Mouse (Mus musculus) hematopoietic stem cell, adult 5-6 weeks (primary cell): ENCODE data around the gene Pla2g6. TPM values are rescaled to one million over a fixed set of nuclear protein-coding genes. Genes with fewer than 3 reads are reported as not detected.

ENCODE experiments used
- ATAC-seq, 2 experiments: fragments of 125-278 bp in 1 of 2; replicated peaks in 1 of 2; 2 replicates each; pipeline ENCODE4 v1.8.0; 2016 to 2017; ENCODE audit warnings: inconsistent platforms in 2 of 2, mild to moderate bottlenecking in 2 of 2, moderate number of reproducible peaks in 2 of 2, low read depth in 1 of 2, moderate TSS enrichment in 1 of 2; ENCODE audit not compliant: low FRiP score in 2 of 2, poor library complexity in 2 of 2, severe bottlenecking in 2 of 2, insufficient read depth in 1 of 2, low TSS enrichment in 1 of 2
- total RNA-seq: library from RNA; stranded (forward); fragments of 172-1452, 232-1000 nt; gene quantifications from 2 replicates; pipeline ENCODE4 v1.2.3, GENCODE M21; 2017

The Pla2g6 gene
- total RNA-seq, 1 experiment from 2014 or later = 7.4 TPM

GRCm38 (mm10) chr15:79329346-79329978 lies 1.3 kb upstream of the Pla2g6 start:
- ATAC-seq = no peak

- ATAC-seq = no peak
Observed at GRCm38 (mm10) chr15:79328939-79329275, 717 bp upstream of the Pla2g6 start.

- ATAC-seq = peak; percentile 28 to 32; a peak in 3 of 4 replicates
Observed at GRCm38 (mm10) chr15:79326971-79327961, 924 bp downstream of the Pla2g6 start.

GRCm38 (mm10) chr15:79326264-79326663 lies 1.9 kb downstream of the Pla2g6 start:
- no peak for ATAC-seq

GRCm38 (mm10) chr15:79325742-79326141 lies 2.4 kb downstream of the Pla2g6 start:
- ATAC-seq = no peak

- ATAC-seq = no peak
Observed at GRCm38 (mm10) chr15:79324373-79324772, 3.8 kb downstream of the Pla2g6 start.

- no peak for ATAC-seq
Observed at GRCm38 (mm10) chr15:79323791-79324155, 4.4 kb downstream of the Pla2g6 start.

- peak; percentile 9 to 19; a peak in 2 of 4 replicates for ATAC-seq
Observed at GRCm38 (mm10) chr15:79322991-79323790, 5.0 kb downstream of the Pla2g6 start.

- no peak for ATAC-seq
Observed at GRCm38 (mm10) chr15:79322281-79322990, 5.8 kb downstream of the Pla2g6 start.

GRCm38 (mm10) chr15:79321733-79322190 lies 6.4 kb downstream of the Pla2g6 start:
- no peak for ATAC-seq

- ATAC-seq = no peak
Observed at GRCm38 (mm10) chr15:79313848-79314369, 14.3 kb downstream of the Pla2g6 start.

GRCm38 (mm10) chr15:79307861-79308260 lies 20.3 kb downstream of the Pla2g6 start:
- no peak for ATAC-seq

GRCm38 (mm10) chr15:79306043-79306637 lies 22.1 kb downstream of the Pla2g6 start:
- ATAC-seq = no peak

- no peak for ATAC-seq
Observed at GRCm38 (mm10) chr15:79304832-79305231, 23.4 kb downstream of the Pla2g6 start.

GRCm38 (mm10) chr15:79303725-79304124 lies 24.5 kb downstream of the Pla2g6 start:
- ATAC-seq = no peak

GRCm38 (mm10) chr15:79299563-79300155 lies 28.5 kb downstream of the Pla2g6 start:
- ATAC-seq = no peak
